Mouse (Mus musculus) spleen, adult 2 months (tissue): ENCODE measurements around the gene P3h2. TPM values are rescaled to one million over a fixed set of nuclear protein-coding genes. Genes with fewer than 3 reads are reported as not detected.

Source experiments
- DNase-seq, 2 experiments: peaks; one replicate each; pipeline versions ENCODE4 v3.0.0 to v3.0.0-alpha.2; 2012 to 2021; ENCODE audit warnings: low spot score in 2 of 2, low read depth in 1 of 2
- H3K27ac ChIP-seq: fragments of 200-500 bp; 2 replicates; pipeline ENCODE4 v1.5.1; 2012; ENCODE audit warnings: low read length, inconsistent platforms; ENCODE audit not compliant: insufficient read depth
- H3K27me3 ChIP-seq: fragments of 200-500 bp; 2 replicates; pipeline ENCODE4 v1.6.1; 2012; ENCODE audit warnings: mild to moderate bottlenecking, moderate library complexity, low read length, inconsistent platforms; ENCODE audit not compliant: control insufficient read depth, insufficient read depth
- H3K36me3 ChIP-seq: fragments of 200-500 bp; 2 replicates; pipeline ENCODE4 v1.6.1; 2012; ENCODE audit warnings: mild to moderate bottlenecking, low read length, inconsistent platforms; ENCODE audit not compliant: control insufficient read depth, insufficient read depth
- H3K4me1 ChIP-seq: fragments of 200-500 bp; 2 replicates; pipeline ENCODE4 v1.6.1; 2011; ENCODE audit warnings: inconsistent platforms; ENCODE audit not compliant: control insufficient read depth, insufficient read depth, insufficient read length
- H3K4me3 ChIP-seq: fragments of 200-500 bp; 2 replicates; pipeline ENCODE4 v1.5.1; 2011; ENCODE audit warnings: mild to moderate bottlenecking, inconsistent platforms; ENCODE audit not compliant: insufficient read depth, insufficient read length; ENCODE audit errors: extremely low read depth
- CTCF ChIP-seq: fragments of 200-500 bp; IDR thresholded peaks from 2 replicates; pipeline ENCODE4 v1.5.1; 2011; ENCODE audit warnings: mild to moderate bottlenecking, inconsistent platforms; ENCODE audit not compliant: insufficient read depth, insufficient read length, insufficient replicate concordance; ENCODE audit errors: extremely low read depth
- POLR2A ChIP-seq: fragments of 200-500 bp; IDR thresholded peaks from 2 replicates; pipeline ENCODE4 v1.6.1; 2011; ENCODE audit warnings: low read depth, low read length, inconsistent platforms
- WGBS: fragments of 180-500 bp; shearing (Covaris S2); methylation state at CpG from one replicate; pipeline ENCODE4 v1.1.7; 2018; 5-methylcytosine and 5-hydroxymethylcytosine counted together
- polyA plus RNA-seq: library from polyadenylated mRNA; depleted of rRNA; stranded (reverse); fragments of >200 nt; gene quantifications from 2 replicates; pipeline ENCODE4 v1.2.3, GENCODE M21; 2012

P3h2 gene
- polyA plus RNA-seq, 1 experiment, result 6.1 TPM

GRCm38 (mm10) chr16:25934181-25934580 is 171.4 kb downstream of the P3h2 start:
- H3K27ac ChIP-seq, result no peak overlapping the region
- no peak overlapping the region for H3K4me3 ChIP-seq
- no peaks in the 10 kb centered on the region for H3K27me3 ChIP-seq
- H3K36me3 ChIP-seq, result no peaks in the 10 kb centered on the region
- WGBS, result 83% methylated on average over 2 of the region's 2 CpGs
- TF ChIP-seq CTCF (no peak), POLR2A (no peak)
- DNase-seq, result no peak
- H3K4me1 ChIP-seq, result no peaks in the 10 kb centered on the region

DNA sequence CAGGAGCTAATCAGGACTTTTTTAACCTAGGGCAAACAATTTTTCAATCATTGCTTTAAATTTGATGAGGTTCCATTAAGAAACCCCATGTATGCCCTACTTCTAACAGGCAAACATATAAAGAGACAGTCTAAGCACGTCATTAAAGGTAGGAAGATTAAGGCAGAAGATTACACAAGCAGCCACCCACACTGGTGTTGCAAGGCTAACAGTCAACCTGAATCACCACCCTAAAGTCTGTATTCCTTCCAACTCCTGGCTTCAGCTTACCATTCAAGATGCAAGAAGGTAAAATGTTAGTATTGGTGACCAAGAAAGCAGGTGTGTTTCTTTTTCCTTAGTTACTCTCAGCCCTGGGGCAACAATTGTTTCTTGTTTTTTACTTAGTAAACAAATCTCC is 193.4 kb downstream of the P3h2 start:
- Histone ChIP-seq H3K27me3 (no peaks in the 10 kb centered on the region), H3K27ac (no peak overlapping the region), H3K4me1 (no peaks in the 10 kb centered on the region), H3K36me3 (no peaks in the 10 kb centered on the region), H3K4me3 (no peak overlapping the region)
- DNase-seq, result no peak
- WGBS, result 71% methylated on average over 1 of the region's 1 CpGs
- no peak for TF ChIP-seq POLR2A
- no peak for TF ChIP-seq CTCF
